Mouse (Mus musculus) bone marrow macrophage, adult 2 months (primary cell): ENCODE results near the gene Hoxc6. TPM values are rescaled to one million over a fixed set of nuclear protein-coding genes. Genes with fewer than 3 reads are reported as not detected.

ENCODE experiments used
- H3K27ac ChIP-seq: 2 replicates; pipeline ENCODE4 v1.5.1; 2012; ENCODE audit warnings: low read depth, low read length; ENCODE audit not compliant: insufficient read depth
- H3K4me1 ChIP-seq: 2 replicates; pipeline ENCODE4 v1.6.1; 2012; ENCODE audit warnings: low read length; ENCODE audit not compliant: control insufficient read depth, insufficient read depth
- H3K4me3 ChIP-seq: 2 replicates; pipeline ENCODE4 v1.5.1; 2012; ENCODE audit warnings: mild to moderate bottlenecking, low read length, moderate library complexity; ENCODE audit not compliant: insufficient read depth
- CTCF ChIP-seq: IDR thresholded peaks from 2 replicates; pipeline ENCODE4 v1.5.1; 2012; ENCODE audit warnings: low read depth, mild to moderate bottlenecking, low read length, moderate library complexity
- POLR2A ChIP-seq: IDR thresholded peaks from 2 replicates; pipeline ENCODE4 v1.6.1; 2012; ENCODE audit warnings: mild to moderate bottlenecking, low read depth, low read length, borderline replicate concordance
- polyA plus RNA-seq: library from polyadenylated mRNA; stranded (reverse); fragments of >200 nt; gene quantifications from 2 replicates; pipeline ENCODE4 v1.2.4, GENCODE M21; 2012; ENCODE audit not compliant: missing spikeins, insufficient read depth, insufficient read length

Hoxc6 gene
- polyA plus RNA-seq, 1 experiment = not detected

DNA sequence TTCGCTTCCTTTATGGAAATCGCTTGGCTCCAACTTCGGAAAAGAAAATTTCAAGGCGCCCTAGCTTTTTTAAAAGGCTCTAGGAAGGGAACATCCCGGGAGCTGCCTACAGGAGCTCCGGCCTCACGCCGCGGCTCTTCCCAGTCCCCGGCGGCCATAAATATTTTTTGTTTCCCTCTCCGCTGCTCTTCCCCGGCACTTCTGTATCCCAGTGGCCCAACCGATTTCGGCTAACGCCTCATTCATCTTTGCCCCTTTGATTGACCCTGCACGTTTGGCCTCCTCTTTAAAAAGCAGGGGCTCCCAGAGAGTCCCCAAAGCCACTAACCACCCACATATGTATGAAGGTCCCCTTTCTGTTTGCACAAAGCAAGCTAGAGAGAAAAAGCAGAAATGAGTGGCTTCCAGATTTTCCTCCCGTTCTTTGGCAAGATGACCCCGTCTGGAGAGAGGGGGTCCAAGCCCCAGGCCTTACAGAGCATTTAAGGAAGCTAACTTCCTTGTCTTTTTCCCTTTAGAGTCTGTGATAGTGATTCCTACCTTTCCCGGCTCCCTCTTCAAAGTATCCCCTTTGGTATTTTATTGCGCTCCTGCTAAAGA lies 61.4 kb downstream of the Hoxc6 start:
- Histone ChIP-seq H3K4me3 (no peak overlapping the region), H3K27ac (no peak overlapping the region)

DNA sequence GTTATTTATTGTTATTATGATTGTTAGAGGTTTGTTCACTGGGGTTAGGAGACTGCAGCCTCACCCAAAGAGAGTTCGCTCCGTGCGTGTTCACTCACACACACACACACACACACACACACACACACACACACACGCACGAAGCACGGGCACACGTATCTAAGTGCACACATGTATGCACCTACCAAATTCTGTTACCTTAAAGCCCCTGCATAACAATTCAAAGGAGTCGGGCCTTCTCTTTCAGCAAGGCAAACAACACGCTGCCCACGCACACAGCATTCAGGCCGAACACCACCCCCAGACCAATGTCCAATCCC lies 61.9 kb downstream of the Hoxc6 start:
- Histone ChIP-seq H3K4me1 (no peaks in the 10 kb centered on the region), H3K27ac (no peak overlapping the region), H3K4me3 (no peak overlapping the region)
- TF ChIP-seq CTCF = no peak
- TF ChIP-seq POLR2A = no peak

More for the DNA sequence above, 61.4 kb downstream of the Hoxc6 start:
- no peaks in the 10 kb centered on the region for H3K4me1 ChIP-seq
- TF ChIP-seq POLR2A = no peak
- no peak for TF ChIP-seq CTCF

- TF ChIP-seq POLR2A (no peak), CTCF (no peak)
- Histone ChIP-seq H3K4me3 (no peak overlapping the region), H3K4me1 (no peaks in the 10 kb centered on the region), H3K27ac (no peak overlapping the region)
Observed at GRCm38 (mm10) chr15:103060341-103061130, 62.5 kb downstream of the Hoxc6 start.

DNA sequence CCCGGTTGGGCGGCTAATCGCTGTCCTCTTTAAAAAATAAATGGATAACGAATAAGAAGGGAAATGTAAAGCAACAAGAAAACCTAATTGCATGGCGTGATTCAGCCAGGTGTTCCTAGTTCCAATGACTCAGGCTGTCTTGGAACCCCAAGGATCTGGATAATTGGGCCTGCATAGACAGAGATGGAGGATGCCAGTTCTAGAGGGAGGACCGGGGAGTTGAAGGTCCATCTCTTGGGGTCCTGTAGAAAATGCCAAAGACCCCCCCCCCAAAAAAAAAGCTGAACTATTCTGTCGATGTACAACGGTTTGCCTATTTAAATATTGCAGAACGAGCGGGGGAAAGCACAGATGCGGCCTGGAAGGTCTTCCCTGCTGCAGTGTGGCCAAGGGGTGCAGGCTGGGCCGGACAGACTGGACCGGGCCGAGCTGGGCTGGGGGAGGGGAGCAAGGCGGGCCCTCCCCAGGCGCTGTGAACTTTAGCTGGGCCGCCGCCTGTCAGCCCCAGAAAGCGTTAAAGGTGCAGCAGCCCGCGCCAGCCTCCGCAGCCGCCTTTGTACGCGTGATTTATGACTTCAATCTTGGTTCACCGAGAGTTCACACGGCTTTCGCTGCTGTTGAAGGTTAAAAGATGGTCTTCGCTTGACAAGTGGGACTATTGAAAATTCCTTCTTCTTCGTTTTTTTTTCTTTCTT lies 63.2 kb downstream of the Hoxc6 start:
- Histone ChIP-seq H3K27ac (no peak overlapping the region), H3K4me1 (no peaks in the 10 kb centered on the region), H3K4me3 (no peak overlapping the region)
- TF ChIP-seq POLR2A (no peak), CTCF (no peak)

Other genes starting within 250 kb of the Hoxc6 start
- gene Hoxc13, start 77.2 kb upstream of the Hoxc6 start, polyA plus RNA-seq = not detected in 2 replicates
- gene Hoxc12, start 61.5 kb upstream of the Hoxc6 start, polyA plus RNA-seq = not detected in 2 replicates
- not detected in 2 replicates for gene Hoxc11, start 43.8 kb upstream of the Hoxc6 start, polyA plus RNA-seq
- 0.28 TPM in 1 of 2 replicates, not detected in the other for gene Hoxc10, start 31.5 kb upstream of the Hoxc6 start, polyA plus RNA-seq
- not detected in 2 replicates for gene Hoxc5, start 30.8 kb upstream of the Hoxc6 start, polyA plus RNA-seq
- gene Hoxc9, start 21.8 kb upstream of the Hoxc6 start, polyA plus RNA-seq = not detected in 2 replicates
- not detected in 2 replicates for gene Hoxc8, start 7.7 kb upstream of the Hoxc6 start, polyA plus RNA-seq
- 0.27 TPM in 1 of 2 replicates, not detected in the other for gene Hoxc4, start 20.7 kb downstream of the Hoxc6 start, polyA plus RNA-seq
- gene Smug1, start 168.8 kb downstream of the Hoxc6 start, polyA plus RNA-seq = 6.7 and 7.4 TPM in 2 replicates
- gene Cbx5, start 241.6 kb downstream of the Hoxc6 start, polyA plus RNA-seq = 33.5 and 37.2 TPM in 2 replicates
- 154 and 160 TPM in 2 replicates for gene Hnrnpa1, start 242.2 kb downstream of the Hoxc6 start, polyA plus RNA-seq